Mouse (Mus musculus): ENCODE results near the gene Cldn14. TPM values are rescaled to one million over a fixed set of nuclear protein-coding genes. Genes with fewer than 3 reads are reported as not detected.

Gene Cldn14
- polyA plus RNA-seq, 1 experiment from 2014 or later: 0.91 TPM

- no peak overlapping the region for H3K27ac ChIP-seq
- no peak overlapping the region for H3K9ac ChIP-seq
- no peaks in the 10 kb centered on the region for H3K27me3 ChIP-seq
- WGBS (ENCODE audit: insufficient replicate concordance): 58% methylated on average over 28 of the region's 28 CpGs
- no peaks in the 10 kb centered on the region for H3K9me3 ChIP-seq (replicated peaks)
- no peak for DNase-seq
- no peak overlapping the region for H3K4me3 ChIP-seq (replicated peaks)
- peaks cover 14% of the 10 kb centered on the region for H3K4me1 ChIP-seq (replicated peaks)
- ATAC-seq (ENCODE audit: low read depth): peak; percentile 55
- H3K4me2 ChIP-seq: no peak overlapping the region
- H3K36me3 ChIP-seq: peaks cover 13% of the 10 kb centered on the region
Measured at GRCm38 (mm10) chr16:93910735-93911665, 97.6 kb downstream of the Cldn14 start.

GRCm38 (mm10) chr16:93909936-93910335, 98.7 kb downstream of the Cldn14 start:
- H3K4me3 ChIP-seq (replicated peaks): no peak overlapping the region
- ATAC-seq (ENCODE audit: low read depth) (no peak), DNase-seq (no peak)
- H3K9ac ChIP-seq: no peak overlapping the region
- H3K27me3 ChIP-seq: no peaks in the 10 kb centered on the region
- no peak overlapping the region for H3K27ac ChIP-seq
- WGBS (ENCODE audit: insufficient replicate concordance): 67% methylated on average over 3 of the region's 3 CpGs
- no peaks in the 10 kb centered on the region for H3K9me3 ChIP-seq (replicated peaks)
- peaks cover 14% of the 10 kb centered on the region for H3K4me1 ChIP-seq (replicated peaks)
- H3K4me2 ChIP-seq: no peak overlapping the region
- peaks cover 22% of the 10 kb centered on the region for H3K36me3 ChIP-seq

GRCm38 (mm10) chr16:93908196-93908595, 100.4 kb downstream of the Cldn14 start:
- Histone ChIP-seq H3K4me2 (no peak overlapping the region), H3K4me3 (replicated peaks) (no peak overlapping the region), H3K4me1 (replicated peaks) (peaks cover 11% of the 10 kb centered on the region), H3K9me3 (replicated peaks) (no peaks in the 10 kb centered on the region), H3K9ac (no peak overlapping the region), H3K27ac (no peak overlapping the region), H3K27me3 (no peaks in the 10 kb centered on the region), H3K36me3 (peaks cover 38% of the 10 kb centered on the region)
- WGBS (ENCODE audit: insufficient replicate concordance): 80% methylated on average over 8 of the region's 8 CpGs
- DNase-seq (no peak), ATAC-seq (ENCODE audit: low read depth) (no peak)

- Histone ChIP-seq H3K27ac (no peak overlapping the region), H3K9ac (no peak overlapping the region), H3K9me3 (replicated peaks) (no peaks in the 10 kb centered on the region), H3K4me1 (replicated peaks) (peaks cover 11% of the 10 kb centered on the region), H3K27me3 (no peaks in the 10 kb centered on the region), H3K36me3 (peaks cover 43% of the 10 kb centered on the region), H3K4me3 (replicated peaks) (no peak overlapping the region), H3K4me2 (no peak overlapping the region)
- no peak for DNase-seq
- 69% methylated on average over 5 of the region's 5 CpGs for WGBS (ENCODE audit: insufficient replicate concordance)
- no peak for ATAC-seq (ENCODE audit: low read depth)
Measured at GRCm38 (mm10) chr16:93907761-93908160, 100.9 kb downstream of the Cldn14 start.

- no peak overlapping the region for H3K4me2 ChIP-seq
- no peaks in the 10 kb centered on the region for H3K9me3 ChIP-seq (replicated peaks)
- H3K9ac ChIP-seq: no peak overlapping the region
- peak; percentile 44 for ATAC-seq (ENCODE audit: low read depth)
- H3K27me3 ChIP-seq: no peaks in the 10 kb centered on the region
- no peak overlapping the region for H3K27ac ChIP-seq
- peaks cover 10% of the 10 kb centered on the region for H3K4me1 ChIP-seq (replicated peaks)
- H3K4me3 ChIP-seq (replicated peaks): no peak overlapping the region
- 57% methylated on average over 11 of the region's 11 CpGs for WGBS (ENCODE audit: insufficient replicate concordance)
- peak; percentile 28 for DNase-seq
- peaks cover 57% of the 10 kb centered on the region for H3K36me3 ChIP-seq
Measured at GRCm38 (mm10) chr16:93906156-93907014, 102.3 kb downstream of the Cldn14 start.

GRCm38 (mm10) chr16:93903027-93903426, 105.6 kb downstream of the Cldn14 start:
- H3K4me3 ChIP-seq (replicated peaks): no peak overlapping the region
- H3K4me2 ChIP-seq: no peak overlapping the region
- ATAC-seq (ENCODE audit: low read depth): no peak
- DNase-seq: no peak
- no peak overlapping the region for H3K9ac ChIP-seq
- no peaks in the 10 kb centered on the region for H3K4me1 ChIP-seq (replicated peaks)
- H3K36me3 ChIP-seq: peaks cover 83% of the 10 kb centered on the region
- no peaks in the 10 kb centered on the region for H3K27me3 ChIP-seq
- no peaks in the 10 kb centered on the region for H3K9me3 ChIP-seq (replicated peaks)
- 86% methylated on average over 6 of the region's 6 CpGs for WGBS (ENCODE audit: insufficient replicate concordance)
- H3K27ac ChIP-seq: no peak overlapping the region

- H3K4me1 ChIP-seq (replicated peaks): peaks cover 11% of the 10 kb centered on the region
- H3K4me2 ChIP-seq: no peak overlapping the region
- ATAC-seq (ENCODE audit: low read depth) (no peak), DNase-seq (no peak)
- no peak overlapping the region for H3K27ac ChIP-seq
- WGBS (ENCODE audit: insufficient replicate concordance): 82% methylated on average over 5 of the region's 5 CpGs
- no peak overlapping the region for H3K9ac ChIP-seq
- H3K36me3 ChIP-seq: peaks cover 80% of the 10 kb centered on the region
- H3K9me3 ChIP-seq (replicated peaks): no peaks in the 10 kb centered on the region
- no peaks in the 10 kb centered on the region for H3K27me3 ChIP-seq
- no peak overlapping the region for H3K4me3 ChIP-seq (replicated peaks)
Measured at GRCm38 (mm10) chr16:93893285-93893684, 115.4 kb downstream of the Cldn14 start.

- H3K9ac ChIP-seq: no peak overlapping the region
- peaks cover 100% of the 10 kb centered on the region for H3K36me3 ChIP-seq
- no peak overlapping the region for H3K27ac ChIP-seq
- H3K9me3 ChIP-seq (replicated peaks): no peaks in the 10 kb centered on the region
- no peak overlapping the region for H3K4me2 ChIP-seq
- no peaks in the 10 kb centered on the region for H3K27me3 ChIP-seq
- 68% methylated on average over 12 of the region's 12 CpGs for WGBS (ENCODE audit: insufficient replicate concordance)
- ATAC-seq (ENCODE audit: low read depth) (peak; percentile 35; the same call in 1 of the 2 replicates), DNase-seq (no peak)
- H3K4me1 ChIP-seq (replicated peaks): peaks cover 13% of the 10 kb centered on the region
- H3K4me3 ChIP-seq (replicated peaks): no peak overlapping the region
Measured at GRCm38 (mm10) chr16:93890948-93891604, 117.6 kb downstream of the Cldn14 start.

GRCm38 (mm10) chr16:93888481-93888880, 120.2 kb downstream of the Cldn14 start:
- H3K9ac ChIP-seq: no peak overlapping the region
- no peaks in the 10 kb centered on the region for H3K27me3 ChIP-seq
- H3K4me3 ChIP-seq (replicated peaks): no peak overlapping the region
- H3K9me3 ChIP-seq (replicated peaks): no peaks in the 10 kb centered on the region
- no peak overlapping the region for H3K4me2 ChIP-seq
- peaks cover 79% of the 10 kb centered on the region for H3K36me3 ChIP-seq
- H3K27ac ChIP-seq: no peak overlapping the region
- peaks cover 29% of the 10 kb centered on the region for H3K4me1 ChIP-seq (replicated peaks)
- ATAC-seq (ENCODE audit: low read depth) (no peak), DNase-seq (no peak)
- WGBS (ENCODE audit: insufficient replicate concordance): 67% methylated on average over 6 of the region's 6 CpGs

- no peak for DNase-seq
- H3K27ac ChIP-seq: no peak overlapping the region
- 47% methylated on average over 5 of the region's 5 CpGs for WGBS (ENCODE audit: insufficient replicate concordance)
Measured at GRCm38 (mm10) chr16:93884722-93885113, 123.9 kb downstream of the Cldn14 start.

More at GRCm38 (mm10) chr16:93884722-93885113, 123.9 kb downstream of the Cldn14 start:
- Histone ChIP-seq H3K27me3 (no peaks in the 10 kb centered on the region), H3K9ac (peak overlapping the region; percentile 88), H3K9me3 (replicated peaks) (no peaks in the 10 kb centered on the region), H3K4me3 (replicated peaks) (peak overlapping the region; percentile 91), H3K4me1 (replicated peaks) (peaks cover 32% of the 10 kb centered on the region), H3K36me3 (peaks cover 41% of the 10 kb centered on the region), H3K4me2 (peak overlapping the region; percentile 94)
- ATAC-seq (ENCODE audit: low read depth): no peak

Data from liver, embryonic 13.5 days (tissue).